Mouse (Mus musculus) heart, postnatal 0 days (tissue): ENCODE measurements at regions not wholly inside any gene's neighbourhood (a gene's known extent, or its start where the extent isn't known, plus 50 kb on each side); places are given as distances from the start of the nearest gene placed in this dataset.

Source experiments
- ATAC-seq: fragments of 200-750 bp; cut with Nextera tagmentation; 2 replicates; pipeline ENCODE4 v1.8.0; 2017; ENCODE audit warnings: low read depth, moderate number of reproducible peaks, moderate library complexity; ENCODE audit not compliant: insufficient read depth
- DNase-seq: peaks from one replicate; pipeline ENCODE4 v3.0.0-alpha.2; 2016; ENCODE audit warnings: low spot score
- H3K27ac ChIP-seq: fragments of 300-500 bp; sonication (generic); 2 replicates; pipeline ENCODE4 v1.5.1; 2014; ENCODE audit warnings: low read depth, mild to moderate bottlenecking
- H3K27me3 ChIP-seq: fragments of 300-500 bp; sonication (generic); 2 replicates; pipeline ENCODE4 v1.6.1; 2014; ENCODE audit warnings: low read length, mixed read lengths; ENCODE audit not compliant: control insufficient read depth, insufficient read depth
- H3K36me3 ChIP-seq: fragments of 300-500 bp; sonication (generic); replicated peaks from 2 replicates; pipeline ENCODE4 v1.6.1; 2014; ENCODE audit warnings: low read length, mixed read lengths; ENCODE audit not compliant: control insufficient read depth, insufficient read depth
- H3K4me1 ChIP-seq: fragments of 300-500 bp; sonication (generic); 2 replicates; pipeline ENCODE4 v1.6.1; 2014; ENCODE audit warnings: antibody characterized with exemption; ENCODE audit not compliant: control insufficient read depth, insufficient read depth
- H3K4me2 ChIP-seq: fragments of 300-500 bp; sonication (generic); 2 replicates; pipeline ENCODE4 v1.6.1; 2014; ENCODE audit warnings: low read depth, mild to moderate bottlenecking, low read length, moderate library complexity
- H3K4me3 ChIP-seq: fragments of 300-500 bp; sonication (generic); 2 replicates; pipeline ENCODE4 v1.5.1; 2014; ENCODE audit warnings: low read depth, low read length
- H3K9ac ChIP-seq: fragments of 300-500 bp; sonication (generic); replicated peaks from 2 replicates; pipeline ENCODE4 v1.6.1; 2014; ENCODE audit warnings: low read depth, low read length, mixed read lengths
- H3K9me3 ChIP-seq: fragments of 300-500 bp; sonication (generic); replicated peaks from 2 replicates; pipeline ENCODE4 v1.6.1; 2016; ENCODE audit warnings: low read length; ENCODE audit not compliant: control insufficient read depth
- CTCF ChIP-seq: IDR thresholded peaks from 2 replicates; pipeline ENCODE4 v1.5.1; 2016; ENCODE audit warnings: antibody characterized with exemption, control low read depth, low read depth
- EP300 ChIP-seq: IDR thresholded peaks from 2 replicates; pipeline ENCODE4 v1.6.1; 2016; ENCODE audit warnings: antibody characterized with exemption, low read depth
- WGBS: fragments of 180-500 bp; shearing (Covaris S2); extraction: QIAGEN DNeasy Blood & Tissue Kit; methylation state at CpG from one replicate; pipeline ENCODE4 v1.1.7; 2014; 5-methylcytosine and 5-hydroxymethylcytosine counted together

DNA sequence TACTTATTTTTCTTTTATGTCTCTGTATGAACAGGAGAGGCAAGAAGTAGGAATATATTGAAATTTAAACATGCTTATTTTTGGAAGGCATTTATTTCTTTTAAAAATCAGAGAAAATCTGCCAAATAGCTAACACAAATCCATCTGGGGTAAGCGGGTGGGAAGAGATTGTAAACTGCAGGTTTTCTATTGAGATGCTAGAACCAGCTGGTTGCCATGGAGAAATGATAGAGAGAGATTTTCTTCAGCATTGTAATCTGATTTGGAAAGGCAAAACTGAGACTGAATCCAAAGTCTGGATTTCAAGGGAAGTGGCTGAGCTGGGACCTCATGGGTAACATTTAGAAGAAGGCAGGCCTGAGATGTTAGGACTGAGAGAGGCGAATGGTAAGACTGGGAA, 226.6 kb upstream of the Sptlc3 start:
- H3K9me3 ChIP-seq = no peaks in the 10 kb centered on the region
- no peaks in the 10 kb centered on the region for H3K36me3 ChIP-seq
- no peak for DNase-seq
- no peaks in the 10 kb centered on the region for H3K4me1 ChIP-seq
- no peak overlapping the region for H3K9ac ChIP-seq
- no peak for TF ChIP-seq EP300
- no peak for TF ChIP-seq CTCF
- no peak for ATAC-seq
- WGBS = 85% methylated on average over 2 of the region's 2 CpGs
- no peak overlapping the region for H3K4me3 ChIP-seq
- H3K4me2 ChIP-seq = no peak overlapping the region
- no peaks in the 10 kb centered on the region for H3K27me3 ChIP-seq
- no peak overlapping the region for H3K27ac ChIP-seq

DNA sequence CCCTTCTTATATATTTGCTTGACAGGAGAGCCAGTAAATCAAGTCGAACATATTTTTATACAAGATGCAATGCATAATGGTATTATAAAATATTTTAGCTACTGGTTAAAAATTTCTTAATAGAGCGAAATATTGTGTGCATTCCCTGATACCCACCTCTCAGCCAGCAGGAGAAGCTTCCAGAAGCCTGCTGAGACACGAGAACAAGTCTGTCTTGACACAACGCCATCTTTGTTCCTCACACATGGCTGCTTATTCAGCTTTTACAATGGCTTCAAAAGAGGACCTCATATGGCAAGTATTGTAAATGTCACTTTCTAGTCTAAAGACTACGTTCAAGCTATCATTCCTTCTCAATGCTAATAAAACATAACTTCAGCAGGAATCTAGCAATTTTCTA, 217.1 kb upstream of the Sptlc3 start:
- DNase-seq (no peak), ATAC-seq (no peak)
- H3K4me3 ChIP-seq = no peak overlapping the region
- no peak overlapping the region for H3K9ac ChIP-seq
- TF ChIP-seq EP300 (no peak), CTCF (no peak)
- no peak overlapping the region for H3K4me2 ChIP-seq
- H3K27ac ChIP-seq = no peak overlapping the region
- no peaks in the 10 kb centered on the region for H3K9me3 ChIP-seq
- no peaks in the 10 kb centered on the region for H3K4me1 ChIP-seq
- H3K36me3 ChIP-seq = no peaks in the 10 kb centered on the region
- no peaks in the 10 kb centered on the region for H3K27me3 ChIP-seq
- 58% methylated on average over 5 of the region's 5 CpGs for WGBS

DNA sequence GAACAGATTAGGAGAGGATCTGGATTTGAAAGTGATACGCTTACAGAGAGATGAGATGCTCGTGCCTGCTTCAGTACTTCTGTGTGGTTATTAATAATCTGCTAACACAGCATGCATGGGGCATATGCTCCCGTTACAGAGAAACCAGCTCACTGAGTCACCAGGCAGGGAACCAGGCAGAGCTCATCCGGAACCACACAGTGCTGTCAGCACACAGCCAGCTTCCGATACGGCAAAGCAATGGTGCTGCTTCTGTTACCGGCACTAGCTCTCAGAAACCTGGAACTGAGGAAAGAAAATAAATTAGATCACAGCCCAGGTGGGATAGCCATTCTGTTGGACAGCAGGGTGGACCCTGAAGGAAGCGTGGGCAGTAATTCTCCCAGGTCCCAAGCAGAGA, 216.1 kb upstream of the Sptlc3 start:
- no peak overlapping the region for H3K4me3 ChIP-seq
- DNase-seq = no peak
- WGBS = 80% methylated on average over 8 of the region's 8 CpGs
- H3K9me3 ChIP-seq = no peaks in the 10 kb centered on the region
- no peak for ATAC-seq
- H3K4me2 ChIP-seq = no peak overlapping the region
- H3K27ac ChIP-seq = no peak overlapping the region
- no peaks in the 10 kb centered on the region for H3K27me3 ChIP-seq
- H3K9ac ChIP-seq = no peak overlapping the region
- no peak for TF ChIP-seq EP300
- no peak for TF ChIP-seq CTCF
- no peaks in the 10 kb centered on the region for H3K4me1 ChIP-seq
- no peaks in the 10 kb centered on the region for H3K36me3 ChIP-seq

DNA sequence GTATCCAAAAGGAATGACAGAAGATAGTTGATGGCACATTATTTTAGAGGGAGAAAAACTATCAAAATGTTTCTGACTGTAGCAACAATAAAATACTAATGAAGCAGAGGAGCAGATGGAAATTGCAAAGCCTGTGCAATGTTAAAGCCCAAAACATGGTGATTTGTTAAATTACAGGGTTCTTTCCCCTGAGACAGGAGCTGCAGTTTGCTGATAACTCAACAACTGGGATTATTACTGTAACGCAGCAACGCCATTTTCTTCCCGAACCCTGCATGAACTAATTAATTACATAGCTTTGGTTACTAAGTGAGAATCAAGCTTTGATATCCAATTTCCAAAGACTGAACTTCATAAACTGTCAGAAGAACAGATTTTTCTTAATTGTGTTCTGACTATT, 212.7 kb upstream of the Sptlc3 start:
- Histone ChIP-seq H3K27me3 (no peaks in the 10 kb centered on the region), H3K27ac (no peak overlapping the region), H3K4me3 (no peak overlapping the region), H3K9me3 (no peaks in the 10 kb centered on the region), H3K36me3 (no peaks in the 10 kb centered on the region), H3K9ac (no peak overlapping the region), H3K4me1 (no peaks in the 10 kb centered on the region), H3K4me2 (no peak overlapping the region)
- DNase-seq (no peak), ATAC-seq (no peak)
- no peak for TF ChIP-seq CTCF
- no peak for TF ChIP-seq EP300
- 76% methylated on average over 3 of the region's 3 CpGs for WGBS

DNA sequence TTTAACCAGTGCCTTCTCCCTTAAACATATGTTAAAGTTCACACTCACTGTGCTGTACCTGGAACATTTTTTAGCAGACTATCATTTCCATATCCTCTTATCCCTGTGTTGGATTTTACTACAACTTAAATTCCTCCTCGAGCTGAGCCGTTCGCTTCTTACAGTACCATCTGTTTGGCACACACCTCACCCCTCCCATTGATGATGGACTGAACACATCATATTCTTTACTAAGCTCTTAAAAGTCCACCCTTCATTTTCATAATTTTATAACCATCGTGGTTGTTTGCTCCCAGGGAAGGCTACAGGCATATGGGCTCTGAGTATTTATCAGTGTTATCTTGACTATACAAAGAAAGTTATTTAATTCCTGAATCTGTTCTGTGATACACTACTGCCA, 209.4 kb upstream of the Sptlc3 start:
- 61% methylated on average over 4 of the region's 4 CpGs for WGBS
- H3K9me3 ChIP-seq = no peaks in the 10 kb centered on the region
- H3K27me3 ChIP-seq = no peaks in the 10 kb centered on the region
- H3K36me3 ChIP-seq = no peaks in the 10 kb centered on the region
- H3K4me1 ChIP-seq = no peaks in the 10 kb centered on the region
- DNase-seq (no peak), ATAC-seq (no peak)
- no peak overlapping the region for H3K27ac ChIP-seq
- H3K4me3 ChIP-seq = no peak overlapping the region
- no peak overlapping the region for H3K4me2 ChIP-seq
- H3K9ac ChIP-seq = no peak overlapping the region
- no peak for TF ChIP-seq CTCF
- TF ChIP-seq EP300 = no peak

DNA sequence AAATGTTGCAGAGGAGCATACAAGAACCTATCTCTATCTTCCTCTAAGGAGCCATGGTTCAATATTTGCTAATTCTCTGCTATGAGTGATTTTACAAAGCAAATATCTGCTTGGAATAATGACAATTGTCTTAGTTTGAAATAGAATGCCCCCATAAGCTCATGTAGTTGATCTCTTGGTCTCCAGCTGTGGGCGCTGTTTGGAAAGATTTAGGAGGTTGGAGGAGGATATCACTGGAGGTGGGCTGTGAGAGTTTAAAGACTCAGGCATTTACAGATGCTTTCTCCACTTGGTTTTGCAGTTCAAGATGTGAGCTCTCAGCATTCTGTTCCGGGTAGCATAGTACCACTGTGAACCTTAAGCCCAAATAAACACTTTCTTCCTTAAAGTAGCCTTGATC, 207.3 kb upstream of the Sptlc3 start:
- WGBS = 46% methylated on average over 2 of the region's 2 CpGs
- no peak for TF ChIP-seq EP300
- no peak for TF ChIP-seq CTCF
- H3K27me3 ChIP-seq = no peaks in the 10 kb centered on the region

More for the DNA sequence above, 207.3 kb upstream of the Sptlc3 start:
- ATAC-seq (no peak), DNase-seq (no peak)
- Histone ChIP-seq H3K36me3 (no peaks in the 10 kb centered on the region), H3K9me3 (no peaks in the 10 kb centered on the region), H3K4me1 (no peaks in the 10 kb centered on the region), H3K4me3 (no peak overlapping the region), H3K4me2 (no peak overlapping the region), H3K27ac (no peak overlapping the region), H3K9ac (no peak overlapping the region)
